Mouse (Mus musculus) hindbrain, embryonic 11.5 days (tissue): Measurements from ENCODE around the gene Myh3. TPM values are rescaled to one million over a fixed set of nuclear protein-coding genes. Genes with fewer than 3 reads are reported as not detected.

Source experiments
- ATAC-seq: fragments of 200-750 bp; cut with Nextera tagmentation; 2 replicates; pipeline ENCODE4 v1.8.0; 2017; ENCODE audit warnings: mild to moderate bottlenecking, moderate TSS enrichment, moderate library complexity; ENCODE audit not compliant: low FRiP score
- DNase-seq: peaks from one replicate; pipeline ENCODE4 v3.0.0-alpha.2; 2015; ENCODE audit warnings: low spot score
- H3K27ac ChIP-seq: fragments of 300-500 bp; sonication (generic); 2 replicates; pipeline ENCODE4 v1.5.1; 2014; ENCODE audit warnings: mild to moderate bottlenecking, low read depth, low read length
- H3K27me3 ChIP-seq: fragments of 300-500 bp; sonication (generic); 2 replicates; pipeline ENCODE4 v1.6.1; 2014; ENCODE audit warnings: mild to moderate bottlenecking, low read length, moderate library complexity, mixed read lengths; ENCODE audit not compliant: control insufficient read depth, insufficient read depth
- H3K36me3 ChIP-seq: fragments of 300-500 bp; sonication (generic); 2 replicates; pipeline ENCODE4 v1.6.1; 2014; ENCODE audit warnings: mild to moderate bottlenecking, low read length, moderate library complexity, mixed read lengths; ENCODE audit not compliant: control insufficient read depth, insufficient read depth
- H3K4me1 ChIP-seq: fragments of 300-500 bp; sonication (generic); replicated peaks from 2 replicates; pipeline ENCODE4 v1.6.1; 2014; ENCODE audit warnings: low read length, mixed read lengths; ENCODE audit not compliant: control insufficient read depth, insufficient read depth
- H3K4me2 ChIP-seq: fragments of 300-500 bp; sonication (generic); replicated peaks from 2 replicates; pipeline ENCODE4 v1.6.1; 2014; ENCODE audit warnings: mild to moderate bottlenecking, low read depth, low read length
- H3K4me3 ChIP-seq: fragments of 300-500 bp; sonication (generic); 2 replicates; pipeline ENCODE4 v1.5.1; 2014; ENCODE audit warnings: low read depth, low read length
- H3K9ac ChIP-seq: fragments of 300-500 bp; sonication (generic); 2 replicates; pipeline ENCODE4 v1.6.1; 2014; ENCODE audit warnings: low read depth, low read length
- H3K9me3 ChIP-seq: fragments of 300-500 bp; sonication (generic); 2 replicates; pipeline ENCODE4 v1.6.1; 2016; ENCODE audit warnings: low read length; ENCODE audit not compliant: control insufficient read depth
- WGBS: fragments of 180-500 bp; shearing (Covaris S2); extraction: QIAGEN DNeasy Blood & Tissue Kit; methylation state at CpG from one replicate; pipeline ENCODE4 v1.1.7; 2014; 5-methylcytosine and 5-hydroxymethylcytosine counted together
- polyA plus RNA-seq: library from polyadenylated mRNA; unstranded; fragments of >200 nt; fragmentation: Nextera tagmentation; extraction: Ambion mirVana; gene quantifications from 2 replicates; pipeline ENCODE4 v1.2.1, GENCODE M21; 2014

Gene Myh3
- polyA plus RNA-seq, 1 experiment from 2014 or later, result 2.3 TPM

- Histone ChIP-seq H3K4me1 (no peaks in the 10 kb centered on the region), H3K9ac (no peak overlapping the region), H3K36me3 (no peaks in the 10 kb centered on the region), H3K27me3 (no peaks in the 10 kb centered on the region), H3K9me3 (no peaks in the 10 kb centered on the region), H3K4me3 (no peak overlapping the region), H3K27ac (no peak overlapping the region), H3K4me2 (no peak overlapping the region)
- ATAC-seq, result no peak
- 82% methylated on average over 6 of the region's 6 CpGs for WGBS
- no peak for DNase-seq
Observed at GRCm38 (mm10) chr11:67044959-67045358, 33.1 kb upstream of the Myh3 start.

- no peak overlapping the region for H3K4me3 ChIP-seq
- no peak for DNase-seq
- WGBS, result 92% methylated on average over 5 of the region's 5 CpGs
- H3K27me3 ChIP-seq, result no peaks in the 10 kb centered on the region
- H3K27ac ChIP-seq, result no peak overlapping the region
- H3K36me3 ChIP-seq, result no peaks in the 10 kb centered on the region
- H3K9me3 ChIP-seq, result no peaks in the 10 kb centered on the region
- no peaks in the 10 kb centered on the region for H3K4me1 ChIP-seq
- no peak for ATAC-seq
- H3K9ac ChIP-seq, result no peak overlapping the region
- no peak overlapping the region for H3K4me2 ChIP-seq
Observed at GRCm38 (mm10) chr11:67047199-67047598, 30.9 kb upstream of the Myh3 start.

- ATAC-seq (no peak), DNase-seq (no peak)
- WGBS, result 90% methylated on average over 8 of the region's 8 CpGs
Observed at GRCm38 (mm10) chr11:67048496-67048895, 29.6 kb upstream of the Myh3 start.

GRCm38 (mm10) chr11:67049256-67049655, 28.8 kb upstream of the Myh3 start:
- H3K9me3 ChIP-seq, result no peaks in the 10 kb centered on the region
- WGBS, result 89% methylated on average over 3 of the region's 3 CpGs
- no peaks in the 10 kb centered on the region; the same call in 1 of the 2 replicates for H3K4me1 ChIP-seq
- H3K4me3 ChIP-seq, result no peak overlapping the region
- H3K9ac ChIP-seq, result no peak overlapping the region
- no peak overlapping the region for H3K4me2 ChIP-seq
- H3K27me3 ChIP-seq, result no peaks in the 10 kb centered on the region
- DNase-seq (no peak), ATAC-seq (no peak)
- no peaks in the 10 kb centered on the region for H3K36me3 ChIP-seq
- H3K27ac ChIP-seq, result no peak overlapping the region

More at GRCm38 (mm10) chr11:67048496-67048895, 29.6 kb upstream of the Myh3 start:
- no peaks in the 10 kb centered on the region for H3K9me3 ChIP-seq
- H3K9ac ChIP-seq, result no peak overlapping the region
- H3K27me3 ChIP-seq, result no peaks in the 10 kb centered on the region
- H3K27ac ChIP-seq, result no peak overlapping the region
- no peaks in the 10 kb centered on the region; the same call in 1 of the 2 replicates for H3K4me1 ChIP-seq
- no peaks in the 10 kb centered on the region for H3K36me3 ChIP-seq
- no peak overlapping the region for H3K4me2 ChIP-seq
- H3K4me3 ChIP-seq, result no peak overlapping the region

- DNase-seq, result no peak
- H3K9ac ChIP-seq, result peak overlapping the region; percentile 84
- peak overlapping the region; percentile 73 for H3K27ac ChIP-seq
- no peaks in the 10 kb centered on the region for H3K36me3 ChIP-seq
- H3K4me1 ChIP-seq, result no peaks in the 10 kb centered on the region; the same call in 1 of the 2 replicates
- H3K4me3 ChIP-seq, result peak overlapping the region; percentile 92
- H3K9me3 ChIP-seq, result no peaks in the 10 kb centered on the region
- peak overlapping the region; percentile 69 for H3K4me2 ChIP-seq
- ATAC-seq, result peak; percentile 36; the same call in 1 of the 2 replicates
- H3K27me3 ChIP-seq, result no peaks in the 10 kb centered on the region
- WGBS, result 12% methylated on average over 16 of the region's 16 CpGs
Observed at GRCm38 (mm10) chr11:67051676-67052320, 26.3 kb upstream of the Myh3 start.

GRCm38 (mm10) chr11:67052321-67052952, 25.7 kb upstream of the Myh3 start, which contains the start of the genes Adprm and Sco1:
Gene Adprm, minus strand, starts transcription at chr11:67052594.
Gene Sco1, plus strand, starts transcription at chr11:67052670.
- Histone ChIP-seq H3K4me1 (no peaks in the 10 kb centered on the region; the same call in 1 of the 2 replicates), H3K36me3 (no peaks in the 10 kb centered on the region), H3K9ac (peak within 1 kb of the TSS; percentile 84), H3K4me2 (peak within 1 kb of the TSS; percentile 69), H3K4me3 (peak within 1 kb of the TSS; percentile 92), H3K9me3 (no peaks in the 10 kb centered on the region), H3K27ac (peak within 1 kb of the TSS; percentile 73), H3K27me3 (no peaks in the 10 kb centered on the region)
- DNase-seq, result peak; percentile 85
- under 1% methylated on average over 50 of the region's 50 CpGs for WGBS
- ATAC-seq, result peak; percentile 93

- no peaks in the 10 kb centered on the region; the same call in 1 of the 2 replicates for H3K4me1 ChIP-seq
- WGBS, result 93% methylated on average over 8 of the region's 8 CpGs
Observed at GRCm38 (mm10) chr11:67054754-67055365, 23.2 kb upstream of the Myh3 start.

GRCm38 (mm10) chr11:67061311-67061710, 16.8 kb upstream of the Myh3 start:
- ATAC-seq (no peak), DNase-seq (no peak)
- Histone ChIP-seq H3K9me3 (no peaks in the 10 kb centered on the region), H3K4me3 (no peak overlapping the region), H3K27me3 (no peaks in the 10 kb centered on the region), H3K4me1 (no peaks in the 10 kb centered on the region), H3K27ac (no peak overlapping the region), H3K4me2 (no peak overlapping the region), H3K36me3 (peaks cover 7% of the 10 kb centered on the region; the same call in 1 of the 2 replicates), H3K9ac (no peak overlapping the region)
- 94% methylated on average over 2 of the region's 2 CpGs for WGBS

More at GRCm38 (mm10) chr11:67054754-67055365, 23.2 kb upstream of the Myh3 start:
- ATAC-seq, result no peak
- no peak overlapping the region for H3K4me2 ChIP-seq
- H3K9me3 ChIP-seq, result no peaks in the 10 kb centered on the region
- H3K27ac ChIP-seq, result no peak overlapping the region
- no peak overlapping the region for H3K4me3 ChIP-seq
- no peaks in the 10 kb centered on the region for H3K27me3 ChIP-seq
- peaks cover 3% of the 10 kb centered on the region; the same call in 1 of the 2 replicates for H3K36me3 ChIP-seq
- H3K9ac ChIP-seq, result no peak overlapping the region
- no peak for DNase-seq
